Mouse (Mus musculus): Measurements from ENCODE around the gene Zfp276.

GRCm38 (mm10) chr8:123271901-123272300, 17.9 kb downstream of the Zfp276 start:
- TF ChIP-seq CTCF (IDR thresholded peaks at IDR 0.05; ENCODE audit: low read depth) (no peak), EP300 (IDR thresholded peaks at IDR 0.05; ENCODE audit: low read depth) (no peak)

Measured in heart, postnatal 0 days (tissue).